Mouse (Mus musculus): Measurements from ENCODE around the gene Ctrc.
"Not testable (repeated sequence)": the region's sequence is repeated elsewhere in the genome, so short reads cannot be mapped to it uniquely, and the experiment has no call there.

Gene Ctrc

GRCm38 (mm10) chr4:141787046-141787445 lies 59.1 kb downstream of the Ctrc start:
- no peak for DNase-seq (ENCODE audit: low spot score in 2 of 2)

GRCm38 (mm10) chr4:141786141-141786540 lies 60.0 kb downstream of the Ctrc start:
- no peak for DNase-seq (ENCODE audit: low spot score in 2 of 2)

GRCm38 (mm10) chr4:141784835-141785234 lies 61.3 kb downstream of the Ctrc start:
- DNase-seq (ENCODE audit: low spot score in 2 of 2), result no peak

- no peak for DNase-seq (ENCODE audit: low spot score in 2 of 2)
Observed at GRCm38 (mm10) chr4:141781201-141781985, 64.8 kb downstream of the Ctrc start.

GRCm38 (mm10) chr4:141779828-141780227 lies 66.3 kb downstream of the Ctrc start:
- DNase-seq (ENCODE audit: low spot score in 2 of 2), result peak; percentile 75 to 85

- DNase-seq (ENCODE audit: low spot score in 2 of 2), result not testable (repeated sequence)
Observed at GRCm38 (mm10) chr4:141773019-141773418, 73.1 kb downstream of the Ctrc start.

GRCm38 (mm10) chr4:141771823-141772222 lies 74.3 kb downstream of the Ctrc start:
- DNase-seq (ENCODE audit: low spot score in 2 of 2), result no peak

- DNase-seq (ENCODE audit: low spot score in 2 of 2), result no peak
Observed at GRCm38 (mm10) chr4:141769501-141770160, 76.5 kb downstream of the Ctrc start.

GRCm38 (mm10) chr4:141767353-141768036 lies 78.7 kb downstream of the Ctrc start:
- no peak for DNase-seq (ENCODE audit: low spot score in 2 of 2)

- no peak for DNase-seq (ENCODE audit: low spot score in 2 of 2)
Observed at GRCm38 (mm10) chr4:141766668-141767352, 79.3 kb downstream of the Ctrc start.

GRCm38 (mm10) chr4:141766316-141766667 lies 79.9 kb downstream of the Ctrc start:
- DNase-seq (ENCODE audit: low spot score in 2 of 2), result peak in 1 of 2 experiments; percentile 19

GRCm38 (mm10) chr4:141765008-141765407 lies 81.2 kb downstream of the Ctrc start:
- DNase-seq (ENCODE audit: low spot score in 2 of 2), result no peak

Measured in frontal cortex, postnatal 36 days (tissue).